Mouse (Mus musculus): Measurements from ENCODE around the gene Sall1. TPM values are rescaled to one million over a fixed set of nuclear protein-coding genes. Genes with fewer than 3 reads are reported as not detected.

Sall1 gene
- polyA plus RNA-seq (2012; rRNA removed) = 8.9 and 11.2 TPM in 2 replicates

DNA sequence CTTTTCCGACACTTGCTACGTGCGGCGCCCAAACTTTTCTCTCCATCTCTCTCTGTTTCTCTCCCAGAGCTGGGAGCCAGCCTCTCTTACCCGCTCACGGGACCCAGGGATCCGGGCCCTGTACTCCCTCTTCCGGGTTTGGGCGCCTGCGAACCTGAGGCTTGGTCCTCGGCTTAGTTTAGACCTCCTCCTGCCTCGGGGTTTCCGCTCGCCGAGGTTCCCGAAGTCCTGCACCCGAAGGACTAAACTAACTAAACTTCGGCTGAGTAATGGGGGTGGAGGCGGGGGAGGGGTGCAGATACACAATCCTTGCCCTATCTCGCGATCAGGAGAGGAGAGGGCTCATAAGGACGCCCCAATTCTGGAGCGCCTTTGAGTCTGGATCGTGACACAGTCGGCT, at the start of gene Sall1:
Gene Sall1 (minus strand): TSS at position 223 of the 400 bp plus-strand sequence.

